Mouse (Mus musculus): Measurements from ENCODE around the gene Cst9.

The Cst9 gene

GRCm38 (mm10) chr2:148877016-148877770 lies 42.2 kb downstream of the Cst9 start:
- no peak for DNase-seq (ENCODE audit: low spot score)

- peak; percentile 11 for DNase-seq (ENCODE audit: low spot score)
Measured at GRCm38 (mm10) chr2:148878641-148879130, 43.7 kb downstream of the Cst9 start.

- no peak for DNase-seq (ENCODE audit: low spot score)
Measured at GRCm38 (mm10) chr2:148879199-148879598, 44.3 kb downstream of the Cst9 start.

GRCm38 (mm10) chr2:148884738-148885137 lies 49.8 kb downstream of the Cst9 start:
- DNase-seq (ENCODE audit: low spot score), result no peak

All from embryo, embryonic 10 days (tissue).